Mouse (Mus musculus) midbrain, postnatal 0 days (tissue): ENCODE results near the gene Vmn2r68. TPM values are rescaled to one million over a fixed set of nuclear protein-coding genes. Genes with fewer than 3 reads are reported as not detected.

Source experiments
- ATAC-seq: fragments of 200-750 bp; cut with Nextera tagmentation; 2 replicates; pipeline ENCODE4 v1.8.0; 2017; ENCODE audit warnings: moderate number of reproducible peaks, mild to moderate bottlenecking, moderate TSS enrichment, moderate library complexity; ENCODE audit not compliant: low FRiP score
- DNase-seq: peaks from one replicate; pipeline ENCODE4 v3.0.0-alpha.2; 2015; ENCODE audit warnings: low spot score
- H3K27ac ChIP-seq: fragments of 300-500 bp; sonication (generic); 2 replicates; pipeline ENCODE4 v1.5.1; 2014; ENCODE audit warnings: low read depth, mild to moderate bottlenecking, low read length, mixed read lengths
- H3K27me3 ChIP-seq: fragments of 300-500 bp; sonication (generic); 2 replicates; pipeline ENCODE4 v1.6.1; 2014; ENCODE audit warnings: low read length, control low read depth, mixed read lengths; ENCODE audit not compliant: insufficient read depth
- H3K36me3 ChIP-seq: fragments of 300-500 bp; sonication (generic); 2 replicates; pipeline ENCODE4 v1.6.1; 2014; ENCODE audit warnings: low read length, control low read depth, mixed read lengths; ENCODE audit not compliant: insufficient read depth
- H3K4me1 ChIP-seq: fragments of 300-500 bp; sonication (generic); 2 replicates; pipeline ENCODE4 v1.6.1; 2014; ENCODE audit warnings: mild to moderate bottlenecking, control low read depth, antibody characterized with exemption, low read length, mixed read lengths; ENCODE audit not compliant: insufficient read depth
- H3K4me2 ChIP-seq: fragments of 300-500 bp; sonication (generic); 2 replicates; pipeline ENCODE4 v1.6.1; 2014; ENCODE audit warnings: low read depth, mild to moderate bottlenecking, low read length, mixed read lengths; ENCODE audit not compliant: poor library complexity, severe bottlenecking
- H3K4me3 ChIP-seq: fragments of 300-500 bp; sonication (generic); 2 replicates; pipeline ENCODE4 v1.5.1; 2014; ENCODE audit warnings: low read depth, mild to moderate bottlenecking, low read length, moderate library complexity
- H3K9ac ChIP-seq: fragments of 300-500 bp; sonication (generic); replicated peaks from 2 replicates; pipeline ENCODE4 v1.6.1; 2014; ENCODE audit warnings: mild to moderate bottlenecking, low read length, moderate library complexity, mixed read lengths; ENCODE audit not compliant: poor library complexity, severe bottlenecking
- H3K9me3 ChIP-seq: fragments of 300-500 bp; sonication (generic); 2 replicates; pipeline ENCODE4 v1.6.1; 2016; ENCODE audit warnings: low read length, control low read depth
- CTCF ChIP-seq: IDR thresholded peaks from 2 replicates; pipeline ENCODE4 v1.5.1; 2016; ENCODE audit warnings: antibody characterized with exemption, mild to moderate bottlenecking
- polyA plus RNA-seq: library from polyadenylated mRNA; unstranded; fragments of >200 nt; fragmentation: Nextera tagmentation; extraction: Ambion mirVana; gene quantifications from 2 replicates; pipeline ENCODE4 v1.2.1, GENCODE M21; 2015
- total RNA-seq: library from RNA; depleted of rRNA; stranded (reverse); fragments of >200 nt; gene quantifications from 2 replicates; pipeline ENCODE4 v1.2.3, GENCODE M21; 2014; rRNA removed

Gene Vmn2r68
- total RNA-seq (not detected in 2 replicates), polyA plus RNA-seq (not detected in 2 replicates)

GRCm38 (mm10) chr7:85237683-85238082 is at the start of gene Vmn2r68:
Gene Vmn2r68, minus strand, starts transcription at chr7:85237783.
- no peaks in the 10 kb centered on the region for H3K9me3 ChIP-seq
- no peak within 1 kb of the TSS for H3K9ac ChIP-seq
- no peak within 1 kb of the TSS for H3K4me3 ChIP-seq
- TF ChIP-seq CTCF: no peak
- H3K27ac ChIP-seq: no peak within 1 kb of the TSS
- H3K36me3 ChIP-seq: no peaks in the 10 kb centered on the region
- no peak within 1 kb of the TSS for H3K4me2 ChIP-seq
- H3K4me1 ChIP-seq: no peaks in the 10 kb centered on the region
- ATAC-seq (no peak), DNase-seq (no peak)
- no peaks in the 10 kb centered on the region for H3K27me3 ChIP-seq

Other genes with a start within 250 kb of the Vmn2r68 start
- not detected in 2 replicates for gene Vmn2r66, start 225.5 kb downstream of the Vmn2r68 start, total RNA-seq
- not detected in 2 replicates for gene Vmn2r66, start 225.5 kb downstream of the Vmn2r68 start, polyA plus RNA-seq
- gene Vmn2r67, start 81.8 kb downstream of the Vmn2r68 start, total RNA-seq: not detected in 2 replicates
- not detected in 2 replicates for gene Vmn2r67, start 81.8 kb downstream of the Vmn2r68 start, polyA plus RNA-seq
- gene Vmn2r69, start 178.1 kb upstream of the Vmn2r68 start, total RNA-seq: not detected in 2 replicates
- not detected in 2 replicates for gene Vmn2r69, start 178.1 kb upstream of the Vmn2r68 start, polyA plus RNA-seq